Mouse (Mus musculus): ENCODE data around the gene Rab42. TPM values are rescaled to one million over a fixed set of nuclear protein-coding genes. Genes with fewer than 3 reads are reported as not detected.
"Not testable (repeated sequence)": the region's sequence is repeated elsewhere in the genome, so short reads cannot be mapped to it uniquely, and the experiment has no call there.

Rab42 gene
- polyA plus RNA-seq, 1 experiment = 7.2 TPM

- Histone ChIP-seq H3K27ac (ENCODE audit: insufficient read depth, low read depth, low read length) (no peak overlapping the region), H3K4me3 (ENCODE audit: insufficient read depth, low read depth, low read length) (no peak overlapping the region), H3K27me3 (replicated peaks; ENCODE audit: control insufficient read depth, insufficient read depth, low read length) (no peaks in the 10 kb centered on the region), H3K36me3 (ENCODE audit: control insufficient read depth, insufficient read depth, low read length) (no peaks in the 10 kb centered on the region), H3K4me1 (ENCODE audit: control insufficient read depth, insufficient read depth, low read length) (peaks cover 4% of the 10 kb centered on the region; the same call in 1 of the 2 replicates)
- WGBS = 87% methylated on average over 12 of the region's 12 CpGs
- TF ChIP-seq POLR2A (IDR thresholded peaks at IDR 0.05; ENCODE audit: low read depth, low read length) (no peak), CTCF (conservative IDR thresholded peaks at IDR 0.05; ENCODE audit: insufficient read depth, insufficient read length, low read depth, low read length) (peak; percentile 30; the same call in 1 of the 2 replicates)
- no peak for DNase-seq
Observed at GRCm38 (mm10) chr4:132291624-132292335, 11.4 kb downstream of the Rab42 start.

- Histone ChIP-seq H3K27me3 (replicated peaks; ENCODE audit: control insufficient read depth, insufficient read depth, low read length) (no peaks in the 10 kb centered on the region), H3K36me3 (ENCODE audit: control insufficient read depth, insufficient read depth, low read length) (no peaks in the 10 kb centered on the region), H3K27ac (ENCODE audit: insufficient read depth, low read depth, low read length) (no peak overlapping the region), H3K4me3 (ENCODE audit: insufficient read depth, low read depth, low read length) (no peak overlapping the region), H3K4me1 (ENCODE audit: control insufficient read depth, insufficient read depth, low read length) (peaks cover 4% of the 10 kb centered on the region; the same call in 1 of the 2 replicates)
- 77% methylated on average over 4 of the region's 4 CpGs for WGBS
- no peak for TF ChIP-seq CTCF (conservative IDR thresholded peaks at IDR 0.05; ENCODE audit: insufficient read depth, insufficient read length, low read depth, low read length)
- no peak for TF ChIP-seq POLR2A (IDR thresholded peaks at IDR 0.05; ENCODE audit: low read depth, low read length)
- no peak for DNase-seq
Observed at GRCm38 (mm10) chr4:132291056-132291455, 12.1 kb downstream of the Rab42 start.

- 92% methylated on average over 4 of the region's 5 CpGs for WGBS
- not testable (repeated sequence) for H3K4me3 ChIP-seq (ENCODE audit: insufficient read depth, low read depth, low read length); DNase-seq; H3K27me3 ChIP-seq (replicated peaks; ENCODE audit: control insufficient read depth, insufficient read depth, low read length); H3K36me3 ChIP-seq (ENCODE audit: control insufficient read depth, insufficient read depth, low read length); H3K27ac ChIP-seq (ENCODE audit: insufficient read depth, low read depth, low read length); H3K4me1 ChIP-seq (ENCODE audit: control insufficient read depth, insufficient read depth, low read length)
Observed at GRCm38 (mm10) chr4:132288840-132289239, 14.3 kb downstream of the Rab42 start.

- WGBS = 87% methylated on average over 3 of the region's 3 CpGs
- TF ChIP-seq CTCF (conservative IDR thresholded peaks at IDR 0.05; ENCODE audit: insufficient read depth, insufficient read length, low read depth, low read length) = no peak
- TF ChIP-seq POLR2A (IDR thresholded peaks at IDR 0.05; ENCODE audit: low read depth, low read length) = no peak
- no peaks in the 10 kb centered on the region for H3K4me1 ChIP-seq (ENCODE audit: control insufficient read depth, insufficient read depth, low read length)
- no peak overlapping the region for H3K4me3 ChIP-seq (ENCODE audit: insufficient read depth, low read depth, low read length)
- no peaks in the 10 kb centered on the region for H3K27me3 ChIP-seq (replicated peaks; ENCODE audit: control insufficient read depth, insufficient read depth, low read length)
- DNase-seq = no peak
- no peaks in the 10 kb centered on the region for H3K36me3 ChIP-seq (ENCODE audit: control insufficient read depth, insufficient read depth, low read length)
- no peak overlapping the region for H3K27ac ChIP-seq (ENCODE audit: insufficient read depth, low read depth, low read length)
Observed at GRCm38 (mm10) chr4:132275949-132276348, 27.2 kb downstream of the Rab42 start.

- TF ChIP-seq CTCF (conservative IDR thresholded peaks at IDR 0.05; ENCODE audit: insufficient read depth, insufficient read length, low read depth, low read length) (no peak), POLR2A (IDR thresholded peaks at IDR 0.05; ENCODE audit: low read depth, low read length) (peak; percentile 97)
- under 1% methylated on average over 48 of the region's 48 CpGs for WGBS
Observed at GRCm38 (mm10) chr4:132274156-132274862, 28.9 kb downstream of the Rab42 start, which contains the start of gene Taf12. TSS of gene Taf12 (plus strand) at chr4:132274375.

DNA sequence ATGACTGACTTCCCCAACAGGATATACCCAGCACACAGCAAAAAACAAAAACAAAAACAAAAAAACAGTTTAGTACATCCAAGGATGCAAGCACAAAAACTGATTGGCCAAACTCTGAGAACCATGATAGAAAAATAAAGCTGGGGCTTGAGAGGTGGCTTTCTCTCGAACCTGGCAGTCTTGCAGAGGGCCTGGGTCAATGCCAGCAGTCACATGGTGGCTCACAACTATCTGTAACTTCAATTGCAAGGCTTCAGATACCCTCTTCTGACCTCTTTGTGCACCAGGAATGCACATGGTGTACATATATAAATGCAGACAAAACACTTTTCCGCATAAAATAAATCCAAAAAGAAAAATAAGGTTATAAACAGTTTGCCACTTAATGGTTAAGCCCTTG lies 30.0 kb downstream of the Rab42 start:
- H3K27ac ChIP-seq (ENCODE audit: insufficient read depth, low read depth, low read length) = no peak overlapping the region
- no peaks in the 10 kb centered on the region for H3K36me3 ChIP-seq (ENCODE audit: control insufficient read depth, insufficient read depth, low read length)
- WGBS = 42% methylated on average over 2 of the region's 2 CpGs
- no peaks in the 10 kb centered on the region; the same call in 1 of the 2 replicates for H3K4me1 ChIP-seq (ENCODE audit: control insufficient read depth, insufficient read depth, low read length)
- TF ChIP-seq CTCF (conservative IDR thresholded peaks at IDR 0.05; ENCODE audit: insufficient read depth, insufficient read length, low read depth, low read length) = no peak
- no peak for TF ChIP-seq POLR2A (IDR thresholded peaks at IDR 0.05; ENCODE audit: low read depth, low read length)
- DNase-seq = peak; percentile 21
- H3K27me3 ChIP-seq (replicated peaks; ENCODE audit: control insufficient read depth, insufficient read depth, low read length) = no peaks in the 10 kb centered on the region
- no peak overlapping the region for H3K4me3 ChIP-seq (ENCODE audit: insufficient read depth, low read depth, low read length)

More at GRCm38 (mm10) chr4:132274156-132274862, 28.9 kb downstream of the Rab42 start, which contains the start of gene Taf12:
- no peaks in the 10 kb centered on the region for H3K27me3 ChIP-seq (replicated peaks; ENCODE audit: control insufficient read depth, insufficient read depth, low read length)
- peak within 1 kb of the TSS; percentile 87 for H3K27ac ChIP-seq (ENCODE audit: insufficient read depth, low read depth, low read length)
- no peaks in the 10 kb centered on the region; the same call in 1 of the 2 replicates for H3K4me1 ChIP-seq (ENCODE audit: control insufficient read depth, insufficient read depth, low read length)
- no peaks in the 10 kb centered on the region for H3K36me3 ChIP-seq (ENCODE audit: control insufficient read depth, insufficient read depth, low read length)
- H3K4me3 ChIP-seq (ENCODE audit: insufficient read depth, low read depth, low read length) = peak within 1 kb of the TSS; percentile 96
- DNase-seq = peak; percentile 96
